Mouse (Mus musculus) layer of hippocampus, adult 18-20 months (tissue): ENCODE results near the gene Ctxn1. TPM values are rescaled to one million over a fixed set of nuclear protein-coding genes. Genes with fewer than 3 reads are reported as not detected.
"Not testable (repeated sequence)": the region's sequence is repeated elsewhere in the genome, so short reads cannot be mapped to it uniquely, and the experiment has no call there.

Experiments
- DNase-seq, 2 experiments: peaks; one replicate each; pipeline ENCODE4 v3.0.0; 2022; ENCODE audit warnings: low spot score in 2 of 2
- long read RNA-seq: library from polyadenylated mRNA; stranded (forward); transcript quantifications from one replicate; pipeline ENCODE4 v2.0.0, GENCODE M21; 2021
- total RNA-seq, 2 experiments: library from RNA; stranded (reverse); gene quantifications; 2 replicates each; pipeline ENCODE4 v1.2.3; 2021

Gene Ctxn1
- total RNA-seq, result 100 to 1,000 TPM; 524 to 546 TPM
- long read RNA-seq, transcript Ctxn1-201 (2 exons, 1,212 nt), result major isoform, 178 of 191 reads
- long read RNA-seq, partial matches to known transcripts, result 12 of 191 reads
- long read RNA-seq, other reads (novel, unspliced or antisense), result 1 of 191 reads

- peak; percentile 93 to 96 for DNase-seq
These were observed at the start of gene Ctxn1 for GRCm38 (mm10) chr8:4259125-4259804. Ctxn1 (minus strand) TSS chr8:4259274.

- no peak for DNase-seq
These were observed 46.8 kb upstream of the Ctxn1 start for GRCm38 (mm10) chr8:4305838-4306237.

GRCm38 (mm10) chr8:4304124-4304547 lies 45.1 kb upstream of the Ctxn1 start:
- DNase-seq, result peak in 1 of 2 experiments; percentile 45

- DNase-seq, result no peak
These were observed 38.7 kb upstream of the Ctxn1 start for GRCm38 (mm10) chr8:4297822-4298221.

GRCm38 (mm10) chr8:4292738-4293137 lies 33.7 kb upstream of the Ctxn1 start:
- no peak for DNase-seq

GRCm38 (mm10) chr8:4276111-4276465 lies 17.0 kb upstream of the Ctxn1 start:
- no peak for DNase-seq

GRCm38 (mm10) chr8:4275275-4276110 lies 16.4 kb upstream of the Ctxn1 start, which contains the start of gene Timm44:
Timm44 (minus strand) TSS chr8:4275913.
- DNase-seq, result peak; percentile 93 to 97

- no peak for DNase-seq
These were observed 10.5 kb upstream of the Ctxn1 start for GRCm38 (mm10) chr8:4269609-4270008.

GRCm38 (mm10) chr8:4267627-4268026 lies 8.6 kb upstream of the Ctxn1 start:
- DNase-seq, result no peak

GRCm38 (mm10) chr8:4265160-4265914 lies 6.3 kb upstream of the Ctxn1 start:
- DNase-seq, result no peak

GRCm38 (mm10) chr8:4263105-4263791 lies 4.2 kb upstream of the Ctxn1 start:
- no peak for DNase-seq

- DNase-seq, result no peak
These were observed 714 bp upstream of the Ctxn1 start for GRCm38 (mm10) chr8:4259805-4260170.

- peak in 1 of 2 experiments; percentile 56 for DNase-seq
These were observed 396 bp downstream of the Ctxn1 start for GRCm38 (mm10) chr8:4258678-4259077.

GRCm38 (mm10) chr8:4258233-4258632 lies 841 bp downstream of the Ctxn1 start:
- peak; percentile 81 to 87 for DNase-seq

- DNase-seq, result peak in 1 of 2 experiments; percentile 52
These were observed 1.7 kb downstream of the Ctxn1 start for GRCm38 (mm10) chr8:4257350-4257749.

GRCm38 (mm10) chr8:4256911-4257310 lies 2.2 kb downstream of the Ctxn1 start:
- DNase-seq, result peak; percentile 87 to 93

GRCm38 (mm10) chr8:4255471-4255870 lies 3.6 kb downstream of the Ctxn1 start:
- DNase-seq, result not testable (repeated sequence)

- peak in 1 of 2 experiments; percentile 70 for DNase-seq
These were observed 5.1 kb downstream of the Ctxn1 start for GRCm38 (mm10) chr8:4254001-4254400.

- DNase-seq, result peak; percentile 93 to 96
These were observed 5.9 kb downstream of the Ctxn1 start, which contains the start of gene Snapc2 for GRCm38 (mm10) chr8:4252934-4253841. Snapc2 (plus strand) TSS chr8:4253080.
